Mouse (Mus musculus) spleen, embryonic (tissue): ENCODE data around the gene Rab20.

Experiments used
- CTCF ChIA-PET: fragments of 350-600 bp; sonication (Branson Sonifier 250); formaldehyde crosslinking; loops from one replicate; lab custom pipeline; 2022; lab: Charles Lee

Rab20 gene

DNA sequence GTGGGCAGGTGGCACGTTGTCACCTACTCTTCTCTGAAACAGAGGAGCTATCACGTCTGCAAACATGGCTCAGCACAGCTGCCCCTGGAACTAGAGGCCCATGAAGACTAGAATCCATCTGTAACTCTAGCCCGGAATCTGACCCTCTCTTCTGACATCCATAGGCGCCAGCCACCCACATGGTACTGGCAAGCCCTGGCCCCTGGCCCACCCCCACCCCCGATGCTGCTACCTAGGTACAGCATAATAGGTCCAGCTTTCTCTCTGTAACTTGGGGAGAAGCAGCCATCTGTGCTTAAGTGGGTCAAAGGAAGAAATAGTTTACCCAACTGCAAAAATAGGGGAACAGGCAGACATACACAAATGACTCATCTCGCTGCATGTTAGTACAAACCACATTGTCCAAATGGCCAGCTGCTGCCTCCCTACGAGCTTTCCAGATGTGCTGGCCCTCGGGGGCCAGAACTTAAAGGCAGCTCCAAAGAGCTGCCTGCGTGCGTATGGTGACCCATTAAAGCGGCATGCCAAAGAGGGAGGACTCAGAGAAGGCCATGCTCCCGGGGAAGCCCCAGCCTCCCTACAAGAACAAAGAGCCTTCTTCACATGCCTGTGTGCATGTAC lies 66.9 kb downstream of the Rab20 start:
- CTCF ChIA-PET, result no interaction called here

DNA sequence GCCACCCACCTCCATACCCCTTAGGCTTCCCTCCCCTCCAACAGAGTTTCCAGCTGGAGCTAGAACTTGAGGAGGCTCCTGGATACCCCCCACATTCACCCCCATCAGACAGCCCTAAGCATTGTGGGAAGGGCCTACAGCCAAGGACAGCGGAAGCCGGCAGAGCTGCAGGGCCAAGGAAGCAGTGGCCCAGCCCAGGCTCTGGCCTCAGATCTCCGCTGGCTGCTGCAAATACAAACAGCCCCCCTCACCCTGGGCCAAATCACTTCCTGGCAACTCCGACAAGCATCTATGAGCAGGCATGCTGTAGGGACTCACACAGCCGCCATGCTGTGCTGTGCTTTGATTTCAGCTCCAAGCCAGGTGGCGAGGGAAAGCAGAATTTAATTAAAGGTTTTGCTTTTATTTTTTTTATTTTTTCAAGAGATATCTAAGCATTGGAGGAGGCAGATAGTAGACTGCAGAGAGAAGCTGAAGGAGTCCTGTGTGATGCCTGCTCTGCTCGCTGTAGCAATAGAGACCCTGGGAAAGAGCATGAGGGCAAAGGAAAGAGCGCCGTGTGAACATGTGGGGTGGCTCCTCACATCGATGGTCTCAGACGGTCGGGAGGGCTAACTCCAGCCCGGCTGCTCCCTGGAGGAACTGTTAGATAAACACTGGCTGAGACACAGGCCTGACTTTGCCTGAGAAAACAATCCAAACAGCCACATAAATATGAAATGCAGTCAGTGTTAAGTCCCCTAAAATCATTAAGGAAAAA lies 72.6 kb downstream of the Rab20 start:
- CTCF ChIA-PET, result no interaction called here

DNA sequence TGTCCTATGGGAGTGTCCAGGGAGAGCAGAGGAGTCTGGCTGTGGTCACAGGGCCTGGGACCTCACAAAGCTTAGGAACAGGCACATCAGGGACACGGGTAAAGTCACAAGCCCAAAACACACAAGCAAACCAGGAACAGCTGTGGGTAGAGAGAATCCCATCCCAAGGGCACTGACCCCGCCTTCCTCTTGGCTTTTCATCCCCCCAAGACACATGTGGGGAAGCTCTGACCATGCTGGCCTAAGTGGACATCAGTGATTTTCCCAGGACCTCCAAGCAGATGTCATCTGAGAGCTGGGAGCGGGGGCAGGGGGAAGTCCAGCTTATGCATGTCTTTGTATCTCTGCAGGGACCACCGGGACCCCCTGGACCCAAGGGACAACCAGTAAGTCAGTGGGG lies 73.9 kb downstream of the Rab20 start:
- CTCF ChIA-PET, result no interaction called here

DNA sequence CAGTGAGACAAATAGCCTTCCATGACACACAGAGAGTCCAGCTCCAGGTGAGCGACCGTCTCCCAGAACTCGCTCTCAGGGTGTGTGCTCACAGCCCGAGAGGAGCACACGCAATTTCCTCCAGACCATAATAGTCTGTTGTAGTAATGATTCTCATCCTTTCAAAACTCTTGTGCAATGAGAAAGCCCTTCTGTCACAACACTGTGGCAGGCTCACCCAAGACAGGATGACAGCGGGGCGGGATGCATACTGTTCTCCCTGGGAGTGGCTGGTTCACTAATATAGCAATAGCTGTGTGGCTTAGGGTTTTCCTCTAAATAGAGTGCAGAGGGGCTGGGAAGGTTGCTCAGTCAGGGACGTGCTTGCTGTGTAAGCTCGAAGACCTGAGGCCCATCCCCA lies 74.7 kb downstream of the Rab20 start:
- CTCF ChIA-PET, result no interaction called here
